Mouse (Mus musculus) midbrain, embryonic 15.5 days (tissue): ENCODE data around the gene Lrmda. TPM values are rescaled to one million over a fixed set of nuclear protein-coding genes. Genes with fewer than 3 reads are reported as not detected.
"Not testable (repeated sequence)": the region's sequence is repeated elsewhere in the genome, so short reads cannot be mapped to it uniquely, and the experiment has no call there.

Experiments used
- ATAC-seq: fragments of 200-750 bp; cut with Nextera tagmentation; replicated peaks from 2 replicates; pipeline ENCODE4 v1.8.0; 2017; ENCODE audit warnings: moderate TSS enrichment
- H3K27ac ChIP-seq: fragments of 300-500 bp; sonication (generic); 2 replicates; pipeline ENCODE4 v1.5.1; 2015; ENCODE audit warnings: mild to moderate bottlenecking, inconsistent platforms
- H3K27me3 ChIP-seq: fragments of 300-500 bp; sonication (generic); replicated peaks from 2 replicates; pipeline ENCODE4 v1.6.1; 2015; ENCODE audit warnings: inconsistent platforms
- H3K36me3 ChIP-seq: fragments of 300-500 bp; sonication (generic); replicated peaks from 2 replicates; pipeline ENCODE4 v1.6.1; 2015; ENCODE audit warnings: inconsistent platforms
- H3K4me1 ChIP-seq: fragments of 300-500 bp; sonication (generic); 2 replicates; pipeline ENCODE4 v1.6.1; 2015; ENCODE audit warnings: inconsistent platforms
- H3K4me2 ChIP-seq: fragments of 300-500 bp; sonication (generic); 2 replicates; pipeline ENCODE4 v1.6.1; 2015; ENCODE audit warnings: inconsistent platforms, mild to moderate bottlenecking, moderate library complexity
- H3K4me3 ChIP-seq: fragments of 300-500 bp; sonication (generic); 2 replicates; pipeline ENCODE4 v1.5.1; 2015; ENCODE audit warnings: mild to moderate bottlenecking, inconsistent platforms
- H3K9ac ChIP-seq: fragments of 300-500 bp; sonication (generic); 2 replicates; pipeline ENCODE4 v1.6.1; 2015; ENCODE audit warnings: mild to moderate bottlenecking, inconsistent platforms
- H3K9me3 ChIP-seq: fragments of 300-500 bp; sonication (generic); 2 replicates; pipeline ENCODE4 v1.6.1; 2016; ENCODE audit warnings: inconsistent platforms
- WGBS: fragments of 180-500 bp; shearing (Covaris S2); methylation state at CpG from one replicate; pipeline ENCODE4 v1.1.7; 2015; ENCODE audit warnings: mixed read lengths; 5-methylcytosine and 5-hydroxymethylcytosine counted together
- polyA plus RNA-seq: library from polyadenylated mRNA; unstranded; fragments of >200 nt; fragmentation: Nextera tagmentation; extraction: Ambion mirVana; gene quantifications from 2 replicates; pipeline ENCODE4 v1.2.1, GENCODE M21; 2015

The Lrmda gene
- polyA plus RNA-seq, 1 experiment from 2014 or later = 0.31 TPM

- Histone ChIP-seq H3K9me3 (no peaks in the 10 kb centered on the region), H3K4me2 (no peak overlapping the region), H3K36me3 (no peaks in the 10 kb centered on the region), H3K27ac (no peak overlapping the region), H3K4me1 (0 out of 2 replicates have a peak, but pooled peaks cover 4% of the 10 kb centered on the region), H3K27me3 (no peaks in the 10 kb centered on the region), H3K4me3 (no peak overlapping the region), H3K9ac (no peak overlapping the region)
- no peak for ATAC-seq
- 87% methylated on average over 2 of the region's 2 CpGs for whole genome bisulfite sequencing
Observed at GRCm38 (mm10) chr14:22781709-22782108, 762.2 kb downstream of the Lrmda start.

- no peaks in the 10 kb centered on the region for H3K9me3 ChIP-seq
- no peak overlapping the region for H3K4me2 ChIP-seq
- no peak overlapping the region for H3K9ac ChIP-seq
- 0 out of 2 replicates have a peak, but pooled peaks cover 4% of the 10 kb centered on the region for H3K4me1 ChIP-seq
- WGBS = 49% methylated on average over 2 of the region's 2 CpGs
- H3K27ac ChIP-seq = no peak overlapping the region
- no peaks in the 10 kb centered on the region for H3K27me3 ChIP-seq
- H3K36me3 ChIP-seq = no peaks in the 10 kb centered on the region
- H3K4me3 ChIP-seq = no peak overlapping the region
- ATAC-seq = no peak
Observed at GRCm38 (mm10) chr14:22782365-22782764, 762.9 kb downstream of the Lrmda start.

GRCm38 (mm10) chr14:22783211-22784161 is 764.0 kb downstream of the Lrmda start:
- 47% methylated on average over 15 of the region's 15 CpGs for whole genome bisulfite sequencing

GRCm38 (mm10) chr14:22800020-22800419 is 780.5 kb downstream of the Lrmda start:
- Histone ChIP-seq H3K4me2 (no peak overlapping the region), H3K4me1 (no peaks in the 10 kb centered on the region), H3K27ac (no peak overlapping the region), H3K36me3 (no peaks in the 10 kb centered on the region), H3K9ac (no peak overlapping the region), H3K9me3 (no peaks in the 10 kb centered on the region), H3K27me3 (0 out of 2 replicates have a peak, but pooled peaks cover 6% of the 10 kb centered on the region), H3K4me3 (no peak overlapping the region)
- ATAC-seq = no peak
- 92% methylated on average over 4 of the region's 4 CpGs for WGBS

More at GRCm38 (mm10) chr14:22783211-22784161, 764.0 kb downstream of the Lrmda start:
- H3K9ac ChIP-seq = no peak overlapping the region
- H3K4me3 ChIP-seq = no peak overlapping the region
- H3K4me1 ChIP-seq = 0 out of 2 replicates have a peak, but pooled peaks cover 4% of the 10 kb centered on the region
- no peak overlapping the region for H3K27ac ChIP-seq
- H3K36me3 ChIP-seq = no peaks in the 10 kb centered on the region
- no peak for ATAC-seq
- H3K9me3 ChIP-seq = no peaks in the 10 kb centered on the region
- no peak overlapping the region for H3K4me2 ChIP-seq
- no peaks in the 10 kb centered on the region for H3K27me3 ChIP-seq

- Histone ChIP-seq H3K4me1 (no peaks in the 10 kb centered on the region), H3K27me3 (0 out of 2 replicates have a peak, but pooled peaks cover 6% of the 10 kb centered on the region), H3K4me2 (no peak overlapping the region), H3K9me3 (no peaks in the 10 kb centered on the region), H3K36me3 (no peaks in the 10 kb centered on the region), H3K27ac (no peak overlapping the region), H3K9ac (no peak overlapping the region), H3K4me3 (no peak overlapping the region)
- ATAC-seq = no peak
- 61% methylated on average over 13 of the region's 13 CpGs for WGBS
Observed at GRCm38 (mm10) chr14:22800871-22801636, 781.5 kb downstream of the Lrmda start.

- H3K4me1 ChIP-seq, H3K4me3 ChIP-seq, ATAC-seq, H3K27me3 ChIP-seq, H3K9ac ChIP-seq, H3K27ac ChIP-seq, H3K36me3 ChIP-seq, H3K4me2 ChIP-seq, H3K9me3 ChIP-seq: not testable (repeated sequence)
- WGBS = 86% methylated on average over 4 of the region's 4 CpGs
Observed at GRCm38 (mm10) chr14:22801714-22802113, 782.2 kb downstream of the Lrmda start.

GRCm38 (mm10) chr14:22807324-22807723 is 787.8 kb downstream of the Lrmda start:
- Histone ChIP-seq H3K27me3 (peaks cover 19% of the 10 kb centered on the region; the same call in 1 of the 2 replicates), H3K4me1 (peaks cover 19% of the 10 kb centered on the region), H3K9me3 (no peaks in the 10 kb centered on the region), H3K9ac (no peak overlapping the region), H3K4me2 (peak overlapping the region; percentile 50; the same call in 1 of the 2 replicates), H3K27ac (no peak overlapping the region), H3K4me3 (no peak overlapping the region), H3K36me3 (no peaks in the 10 kb centered on the region)
- 10% methylated on average over 3 of the region's 3 CpGs for WGBS
- no peak for ATAC-seq

GRCm38 (mm10) chr14:22807726-22808594 is 788.4 kb downstream of the Lrmda start:
- Histone ChIP-seq H3K9ac (peak overlapping the region; percentile 30; the same call in 1 of the 2 replicates), H3K27ac (no peak overlapping the region), H3K27me3 (peaks cover 19% of the 10 kb centered on the region; the same call in 1 of the 2 replicates)

GRCm38 (mm10) chr14:22808595-22809166 is 789.2 kb downstream of the Lrmda start:
- Histone ChIP-seq H3K27ac (no peak overlapping the region), H3K27me3 (peaks cover 19% of the 10 kb centered on the region; the same call in 1 of the 2 replicates), H3K9me3 (no peaks in the 10 kb centered on the region), H3K36me3 (no peaks in the 10 kb centered on the region), H3K4me2 (no peak overlapping the region), H3K9ac (no peak overlapping the region), H3K4me1 (peaks cover 24% of the 10 kb centered on the region), H3K4me3 (no peak overlapping the region)
- ATAC-seq = no peak
- 26% methylated on average over 5 of the region's 5 CpGs for WGBS

More at GRCm38 (mm10) chr14:22807726-22808594, 788.4 kb downstream of the Lrmda start:
- 0% methylated on average over 20 of the region's 20 CpGs for WGBS
- ATAC-seq = peak; percentile 90
- Histone ChIP-seq H3K9me3 (no peaks in the 10 kb centered on the region), H3K4me2 (peak overlapping the region; percentile 50), H3K4me3 (peak overlapping the region; percentile 25), H3K36me3 (no peaks in the 10 kb centered on the region), H3K4me1 (peaks cover 19% of the 10 kb centered on the region)

GRCm38 (mm10) chr14:22809229-22809628 is 789.7 kb downstream of the Lrmda start:
- Histone ChIP-seq H3K27me3 (peaks cover 18% of the 10 kb centered on the region; the same call in 1 of the 2 replicates), H3K36me3 (no peaks in the 10 kb centered on the region), H3K4me2 (no peak overlapping the region), H3K4me1 (peaks cover 28% of the 10 kb centered on the region), H3K27ac (no peak overlapping the region), H3K9ac (no peak overlapping the region), H3K4me3 (no peak overlapping the region), H3K9me3 (no peaks in the 10 kb centered on the region)
- 45% methylated on average over 3 of the region's 3 CpGs for WGBS
- no peak for ATAC-seq

- no peaks in the 10 kb centered on the region for H3K36me3 ChIP-seq
- H3K9me3 ChIP-seq = no peaks in the 10 kb centered on the region
- H3K27ac ChIP-seq = no peak overlapping the region
- ATAC-seq = no peak
- H3K27me3 ChIP-seq = peaks cover 13% of the 10 kb centered on the region; the same call in 1 of the 2 replicates
- WGBS = 61% methylated on average over 1 of the region's 1 CpGs
- H3K4me1 ChIP-seq = peaks cover 28% of the 10 kb centered on the region
- H3K4me2 ChIP-seq = no peak overlapping the region
- H3K9ac ChIP-seq = no peak overlapping the region
- H3K4me3 ChIP-seq = no peak overlapping the region
Observed at GRCm38 (mm10) chr14:22810531-22810930, 791.0 kb downstream of the Lrmda start.
